Mouse (Mus musculus): ENCODE data around the gene Sec23b. TPM values are rescaled to one million over a fixed set of nuclear protein-coding genes. Genes with fewer than 3 reads are reported as not detected.
"Not testable (repeated sequence)": the region's sequence is repeated elsewhere in the genome, so short reads cannot be mapped to it uniquely, and the experiment has no call there.

The Sec23b gene
- polyA plus RNA-seq, 1 experiment = 0.43 TPM

GRCm38 (mm10) chr2:144544630-144545029, 11.4 kb upstream of the Sec23b start:
- peaks cover 26% of the 10 kb centered on the region for H3K36me3 ChIP-seq (ENCODE audit: control insufficient read depth)

DNA sequence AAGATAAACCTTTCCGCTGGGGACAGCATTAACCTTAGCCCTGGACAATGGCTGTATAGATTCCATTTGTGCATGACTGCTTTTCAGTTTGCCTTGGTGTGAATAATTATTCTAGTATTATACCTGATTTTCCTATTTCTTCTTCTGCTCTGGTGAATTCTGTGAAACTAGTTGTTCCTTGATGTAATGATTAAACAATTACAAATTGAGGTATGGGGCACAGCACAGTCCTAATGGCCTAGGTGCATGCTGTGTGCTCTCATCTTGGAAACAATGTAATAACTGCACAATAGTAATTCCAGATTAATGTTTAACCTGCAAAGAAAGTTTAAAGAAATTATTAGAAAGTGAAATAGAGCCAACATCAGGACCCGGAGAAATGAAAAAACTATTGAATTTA, 11.0 kb upstream of the Sec23b start:
- Histone ChIP-seq H3K4me1 (ENCODE audit: control insufficient read depth) (peaks cover 2% of the 10 kb centered on the region; the same call in 1 of the 2 replicates), H3K36me3 (ENCODE audit: control insufficient read depth) (peaks cover 22% of the 10 kb centered on the region), H3K27me3 (ENCODE audit: control insufficient read depth) (no peaks in the 10 kb centered on the region), H3K9me3 (ENCODE audit: control insufficient read depth, low read length) (no peaks in the 10 kb centered on the region), H3K4me3 (replicated peaks) (no peak overlapping the region)
- TF ChIP-seq TAL1 (IDR thresholded peaks at IDR 0.05; ENCODE audit: low read length) = no peak

More at GRCm38 (mm10) chr2:144544630-144545029, 11.4 kb upstream of the Sec23b start:
- Histone ChIP-seq H3K4me1 (ENCODE audit: control insufficient read depth) (no peaks in the 10 kb centered on the region), H3K9me3 (ENCODE audit: control insufficient read depth, low read length) (no peaks in the 10 kb centered on the region), H3K4me3 (replicated peaks) (no peak overlapping the region), H3K27me3 (ENCODE audit: control insufficient read depth) (no peaks in the 10 kb centered on the region)
- TF ChIP-seq TAL1 (IDR thresholded peaks at IDR 0.05; ENCODE audit: low read length) (no peak), GATA1 (IDR thresholded peaks at IDR 0.05; ENCODE audit: low read length) (no peak)

DNA sequence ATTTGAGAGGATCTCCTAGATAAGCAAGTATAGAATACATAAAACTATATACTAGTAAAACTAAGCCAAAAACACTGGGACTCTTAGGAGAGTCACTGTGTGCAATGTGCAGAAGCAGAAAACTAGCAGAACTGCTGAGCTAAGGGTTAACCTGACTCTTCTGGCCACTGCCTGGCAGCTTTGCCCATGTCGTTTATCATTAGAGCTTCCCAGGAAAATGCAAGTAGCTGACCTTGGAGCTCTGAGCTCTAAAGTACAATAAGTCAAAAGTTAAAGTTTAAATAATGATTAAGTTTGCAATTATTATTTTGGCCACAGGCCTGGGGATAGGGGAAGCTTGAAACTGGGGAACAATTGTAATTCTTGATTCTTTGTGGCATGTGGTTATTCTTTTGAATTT, 10.5 kb upstream of the Sec23b start:
- no peak overlapping the region for H3K4me3 ChIP-seq (replicated peaks)
- TF ChIP-seq GATA1 (IDR thresholded peaks at IDR 0.05; ENCODE audit: low read length) (no peak), TAL1 (IDR thresholded peaks at IDR 0.05; ENCODE audit: low read length) (no peak)
- H3K27me3 ChIP-seq (ENCODE audit: control insufficient read depth) = no peaks in the 10 kb centered on the region
- H3K36me3 ChIP-seq (ENCODE audit: control insufficient read depth) = peaks cover 20% of the 10 kb centered on the region
- H3K9me3 ChIP-seq (ENCODE audit: control insufficient read depth, low read length) = no peaks in the 10 kb centered on the region
- H3K4me1 ChIP-seq (ENCODE audit: control insufficient read depth) = peaks cover 5% of the 10 kb centered on the region

DNA sequence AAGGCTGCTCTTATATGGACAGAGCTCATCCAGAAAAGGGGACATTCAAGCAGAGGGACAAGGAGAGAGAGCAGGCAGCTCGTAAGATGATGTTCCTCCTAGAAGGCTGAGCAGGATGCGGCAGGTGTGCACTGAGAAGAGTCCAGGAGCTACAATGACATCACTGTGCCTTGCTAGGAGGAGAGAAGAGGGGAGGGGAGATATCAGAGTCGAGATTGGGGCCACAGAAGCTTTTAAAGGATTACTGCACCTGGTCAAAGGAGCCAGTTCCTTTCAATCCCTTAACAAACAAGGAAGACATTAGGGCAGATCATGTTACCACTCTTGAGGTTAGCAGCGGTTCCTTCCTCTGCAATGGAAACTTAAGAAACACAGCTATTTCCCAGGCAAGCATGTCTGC, 8.5 kb upstream of the Sec23b start:
- H3K4me1 ChIP-seq (ENCODE audit: control insufficient read depth) = peaks cover 9% of the 10 kb centered on the region
- no peak overlapping the region for H3K4me3 ChIP-seq (replicated peaks)
- no peaks in the 10 kb centered on the region for H3K27me3 ChIP-seq (ENCODE audit: control insufficient read depth)
- H3K36me3 ChIP-seq (ENCODE audit: control insufficient read depth) = peaks cover 16% of the 10 kb centered on the region
- no peak for TF ChIP-seq TAL1 (IDR thresholded peaks at IDR 0.05; ENCODE audit: low read length)
- TF ChIP-seq GATA1 (IDR thresholded peaks at IDR 0.05; ENCODE audit: low read length) = no peak
- H3K9me3 ChIP-seq (ENCODE audit: control insufficient read depth, low read length) = no peaks in the 10 kb centered on the region

- TF ChIP-seq TAL1 (IDR thresholded peaks at IDR 0.05; ENCODE audit: low read length) (no peak), GATA1 (IDR thresholded peaks at IDR 0.05; ENCODE audit: low read length) (no peak)
- H3K4me3 ChIP-seq (replicated peaks) = peak within 1 kb of the TSS; percentile 80
Measured at GRCm38 (mm10) chr2:144550529-144550928, 5.5 kb upstream of the Sec23b start, which contains the start of gene Rbbp9. TSS of gene Rbbp9 (minus strand) at chr2:144550869.

GRCm38 (mm10) chr2:144553905-144554304, 2.1 kb upstream of the Sec23b start:
- Histone ChIP-seq H3K27me3 (ENCODE audit: control insufficient read depth) (no peaks in the 10 kb centered on the region), H3K9me3 (ENCODE audit: control insufficient read depth, low read length) (no peaks in the 10 kb centered on the region), H3K4me1 (ENCODE audit: control insufficient read depth) (peaks cover 33% of the 10 kb centered on the region), H3K4me3 (replicated peaks) (no peak overlapping the region), H3K36me3 (ENCODE audit: control insufficient read depth) (peaks cover 4% of the 10 kb centered on the region)
- TF ChIP-seq TAL1 (IDR thresholded peaks at IDR 0.05; ENCODE audit: low read length) (no peak), GATA1 (IDR thresholded peaks at IDR 0.05; ENCODE audit: low read length) (no peak; the same call in 1 of the 2 replicates)

More at GRCm38 (mm10) chr2:144550529-144550928, 5.5 kb upstream of the Sec23b start, which contains the start of gene Rbbp9:
- Histone ChIP-seq H3K4me1 (ENCODE audit: control insufficient read depth) (peaks cover 16% of the 10 kb centered on the region), H3K9me3 (ENCODE audit: control insufficient read depth, low read length) (no peaks in the 10 kb centered on the region), H3K36me3 (ENCODE audit: control insufficient read depth) (peaks cover 4% of the 10 kb centered on the region; the same call in 1 of the 2 replicates), H3K27me3 (ENCODE audit: control insufficient read depth) (no peaks in the 10 kb centered on the region)

- TF ChIP-seq TAL1 (IDR thresholded peaks at IDR 0.05; ENCODE audit: low read length) (no peak), GATA1 (IDR thresholded peaks at IDR 0.05; ENCODE audit: low read length) (no peak)
- no peaks in the 10 kb centered on the region for H3K9me3 ChIP-seq (ENCODE audit: control insufficient read depth, low read length)
- peak overlapping the region; percentile 97 for H3K4me3 ChIP-seq (replicated peaks)
- peaks cover 18% of the 10 kb centered on the region for H3K36me3 ChIP-seq (ENCODE audit: control insufficient read depth)
- peaks cover 29% of the 10 kb centered on the region for H3K4me1 ChIP-seq (ENCODE audit: control insufficient read depth)
- H3K27me3 ChIP-seq (ENCODE audit: control insufficient read depth) = no peaks in the 10 kb centered on the region
Measured at GRCm38 (mm10) chr2:144555286-144555819, 676 bp upstream of the Sec23b start.

- no peak for TF ChIP-seq GATA1 (IDR thresholded peaks at IDR 0.05; ENCODE audit: low read length)
- Histone ChIP-seq H3K36me3 (ENCODE audit: control insufficient read depth) (peaks cover 67% of the 10 kb centered on the region), H3K4me1 (ENCODE audit: control insufficient read depth) (peaks cover 3% of the 10 kb centered on the region), H3K4me3 (replicated peaks) (no peak overlapping the region), H3K9me3 (ENCODE audit: control insufficient read depth, low read length) (peaks cover 4% of the 10 kb centered on the region), H3K27me3 (ENCODE audit: control insufficient read depth) (no peaks in the 10 kb centered on the region)
Measured at GRCm38 (mm10) chr2:144588723-144589122, 32.7 kb downstream of the Sec23b start.

GRCm38 (mm10) chr2:144593036-144593435, 37.0 kb downstream of the Sec23b start:
- H3K9me3 ChIP-seq (ENCODE audit: control insufficient read depth, low read length); H3K4me3 ChIP-seq (replicated peaks); H3K27me3 ChIP-seq (ENCODE audit: control insufficient read depth): not testable (repeated sequence)
- H3K4me1 ChIP-seq (ENCODE audit: control insufficient read depth) = peaks cover 15% of the 10 kb centered on the region
- H3K36me3 ChIP-seq (ENCODE audit: control insufficient read depth) = peaks cover 27% of the 10 kb centered on the region
